Mouse (Mus musculus): ENCODE measurements around the gene Dpysl4. TPM values are rescaled to one million over a fixed set of nuclear protein-coding genes. Genes with fewer than 3 reads are reported as not detected.

Dpysl4 gene
- polyA plus RNA-seq, 1 experiment from 2014 or later: 123 TPM

DNA sequence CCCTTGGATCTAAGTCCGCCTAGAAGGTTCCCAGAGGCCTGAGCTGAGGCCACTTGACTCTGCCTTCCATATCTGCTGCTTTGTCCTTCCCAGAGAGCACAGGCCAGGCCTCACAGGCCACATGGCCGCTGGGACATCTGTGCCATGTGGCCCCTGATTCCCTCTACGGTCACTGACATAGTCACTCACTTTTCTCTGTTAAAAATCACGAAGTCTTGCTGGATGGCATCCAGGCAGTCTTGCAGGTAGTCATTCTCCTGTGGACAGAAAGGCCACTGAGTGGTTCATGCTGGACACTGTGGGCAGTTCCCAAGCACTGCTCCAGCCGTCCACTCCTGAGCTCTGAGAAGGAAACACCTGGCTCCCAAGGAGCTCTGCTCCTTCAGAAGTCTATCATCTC lies 19.3 kb downstream of the Dpysl4 start:
- no peak for DNase-seq (ENCODE audit: low spot score)
- no peak overlapping the region for H3K4me3 ChIP-seq (ENCODE audit: low read depth, low read length)
- WGBS: 81% methylated on average over 5 of the region's 5 CpGs
- peaks cover 3% of the 10 kb centered on the region; the same call in 1 of the 2 replicates for H3K36me3 ChIP-seq (ENCODE audit: control insufficient read depth, insufficient read depth, low read length)
- H3K9ac ChIP-seq (ENCODE audit: low read length): no peak overlapping the region
- no peaks in the 10 kb centered on the region for H3K27me3 ChIP-seq (replicated peaks; ENCODE audit: control insufficient read depth, insufficient read depth, low read length)
- no peak for ATAC-seq
- H3K4me1 ChIP-seq (ENCODE audit: control insufficient read depth, insufficient read depth, low read length): no peaks in the 10 kb centered on the region
- no peak overlapping the region for H3K4me2 ChIP-seq (ENCODE audit: low read length)
- no peak overlapping the region for H3K27ac ChIP-seq (ENCODE audit: low read depth, low read length)
- H3K9me3 ChIP-seq (replicated peaks; ENCODE audit: control insufficient read depth, low read length): no peaks in the 10 kb centered on the region

DNA sequence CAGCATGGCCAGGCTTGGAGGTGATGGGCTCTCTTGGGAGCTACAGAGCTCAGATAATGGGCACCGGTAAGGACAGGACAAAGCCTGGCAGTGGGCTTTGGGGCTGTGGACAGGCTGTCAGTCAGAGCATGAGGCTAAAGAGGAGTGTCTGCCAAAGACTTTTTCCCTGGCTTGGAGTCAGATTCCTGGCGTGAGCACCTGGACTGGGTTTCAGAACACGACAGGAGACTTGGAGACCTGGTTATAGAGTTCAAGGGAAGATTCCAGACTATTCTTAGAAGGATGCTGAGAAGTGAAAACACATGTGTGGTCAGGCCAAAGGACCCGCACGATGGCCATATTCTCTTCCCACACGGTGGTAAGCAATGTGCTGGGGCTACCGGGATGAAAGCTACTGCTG lies 19.9 kb downstream of the Dpysl4 start:
- Histone ChIP-seq H3K4me1 (ENCODE audit: control insufficient read depth, insufficient read depth, low read length) (no peaks in the 10 kb centered on the region), H3K27me3 (replicated peaks; ENCODE audit: control insufficient read depth, insufficient read depth, low read length) (no peaks in the 10 kb centered on the region), H3K36me3 (ENCODE audit: control insufficient read depth, insufficient read depth, low read length) (no peaks in the 10 kb centered on the region; the same call in 1 of the 2 replicates), H3K9ac (ENCODE audit: low read length) (no peak overlapping the region), H3K4me3 (ENCODE audit: low read depth, low read length) (no peak overlapping the region), H3K4me2 (ENCODE audit: low read length) (no peak overlapping the region), H3K27ac (ENCODE audit: low read depth, low read length) (no peak overlapping the region), H3K9me3 (replicated peaks; ENCODE audit: control insufficient read depth, low read length) (no peaks in the 10 kb centered on the region)
- DNase-seq (ENCODE audit: low spot score): no peak
- no peak for ATAC-seq
- WGBS: 88% methylated on average over 7 of the region's 7 CpGs

DNA sequence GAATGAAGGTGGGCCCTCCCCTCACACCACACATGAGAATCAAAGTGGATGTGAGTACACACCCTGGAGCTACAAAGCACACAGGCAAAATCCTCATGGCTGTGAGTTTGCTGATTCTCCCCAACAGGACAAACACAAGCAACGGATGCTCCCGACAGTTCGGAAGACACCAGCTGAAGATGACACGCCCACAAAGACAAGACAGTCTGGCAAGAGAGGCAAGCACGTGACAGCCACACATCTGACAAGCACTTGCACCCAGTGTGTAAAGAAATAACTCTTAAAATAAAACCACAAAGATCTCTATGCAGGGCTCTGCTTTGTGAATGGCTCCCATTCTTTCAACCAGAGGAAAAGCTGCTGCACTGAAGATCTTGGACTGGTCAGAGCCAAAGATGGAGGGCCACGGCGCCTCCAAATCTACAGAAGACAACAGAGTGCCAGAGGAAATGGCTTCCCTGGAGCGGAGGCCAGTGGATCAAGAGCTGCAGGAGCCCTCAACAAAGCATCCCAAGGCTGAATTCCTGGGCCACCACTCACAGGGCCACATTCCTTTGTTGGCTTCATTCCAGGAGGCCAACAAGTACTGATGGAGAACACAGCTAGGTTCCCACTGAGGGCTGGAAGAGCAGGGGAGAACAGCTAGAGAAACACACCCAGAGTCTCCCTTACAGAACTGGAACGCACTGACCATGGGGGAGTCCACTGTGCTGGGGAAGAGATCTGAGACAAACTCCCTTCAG lies 22.3 kb downstream of the Dpysl4 start:
- no peak for ATAC-seq
- H3K4me1 ChIP-seq (ENCODE audit: control insufficient read depth, insufficient read depth, low read length): no peaks in the 10 kb centered on the region
- no peak overlapping the region for H3K4me3 ChIP-seq (ENCODE audit: low read depth, low read length)
- no peak overlapping the region for H3K27ac ChIP-seq (ENCODE audit: low read depth, low read length)
- H3K9me3 ChIP-seq (replicated peaks; ENCODE audit: control insufficient read depth, low read length): no peaks in the 10 kb centered on the region
- no peak for DNase-seq (ENCODE audit: low spot score)
- H3K27me3 ChIP-seq (replicated peaks; ENCODE audit: control insufficient read depth, insufficient read depth, low read length): no peaks in the 10 kb centered on the region
- no peak overlapping the region for H3K9ac ChIP-seq (ENCODE audit: low read length)
- H3K36me3 ChIP-seq (ENCODE audit: control insufficient read depth, insufficient read depth, low read length): no peaks in the 10 kb centered on the region
- WGBS: 85% methylated on average over 9 of the region's 9 CpGs
- no peak overlapping the region for H3K4me2 ChIP-seq (ENCODE audit: low read length)

DNA sequence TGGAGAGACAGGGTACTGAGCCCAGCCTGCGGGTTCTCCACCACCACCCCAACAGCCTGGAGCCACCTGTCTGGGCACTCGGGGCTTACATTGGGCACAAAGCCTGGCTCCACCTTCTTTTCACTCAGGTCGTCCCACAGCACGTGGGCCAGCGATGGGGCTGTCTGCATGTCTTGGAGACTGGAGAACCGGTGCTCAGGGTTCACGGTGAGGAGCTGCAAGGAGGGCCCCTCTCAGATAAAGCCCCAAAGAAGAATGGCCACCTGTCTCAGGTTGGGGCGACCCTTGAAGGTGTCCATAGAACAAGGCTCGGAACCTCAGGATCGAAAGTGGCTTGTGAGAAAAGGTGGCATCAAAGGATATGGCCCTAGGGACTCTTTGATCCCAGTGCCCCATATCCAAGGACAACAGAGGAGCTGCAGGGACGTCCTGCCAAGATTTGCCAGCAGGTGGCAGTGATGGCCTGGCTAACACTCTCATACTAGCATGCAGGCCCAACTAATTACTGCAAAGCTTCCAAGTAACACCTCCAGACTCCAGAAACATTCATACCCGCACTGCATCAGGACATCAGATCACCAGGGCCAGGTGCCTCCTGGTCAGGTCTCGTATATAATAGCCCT lies 33.5 kb downstream of the Dpysl4 start:
- H3K9me3 ChIP-seq (replicated peaks; ENCODE audit: control insufficient read depth, low read length): no peaks in the 10 kb centered on the region
- H3K4me1 ChIP-seq (ENCODE audit: control insufficient read depth, insufficient read depth, low read length): no peaks in the 10 kb centered on the region
- DNase-seq (ENCODE audit: low spot score): peak; percentile 89
- ATAC-seq: peak; percentile 84
- no peak overlapping the region for H3K4me2 ChIP-seq (ENCODE audit: low read length)
- WGBS: 45% methylated on average over 13 of the region's 13 CpGs
- no peak overlapping the region for H3K27ac ChIP-seq (ENCODE audit: low read depth, low read length)
- H3K27me3 ChIP-seq (replicated peaks; ENCODE audit: control insufficient read depth, insufficient read depth, low read length): no peaks in the 10 kb centered on the region
- no peak overlapping the region for H3K9ac ChIP-seq (ENCODE audit: low read length)
- no peaks in the 10 kb centered on the region for H3K36me3 ChIP-seq (ENCODE audit: control insufficient read depth, insufficient read depth, low read length)
- no peak overlapping the region for H3K4me3 ChIP-seq (ENCODE audit: low read depth, low read length)

DNA sequence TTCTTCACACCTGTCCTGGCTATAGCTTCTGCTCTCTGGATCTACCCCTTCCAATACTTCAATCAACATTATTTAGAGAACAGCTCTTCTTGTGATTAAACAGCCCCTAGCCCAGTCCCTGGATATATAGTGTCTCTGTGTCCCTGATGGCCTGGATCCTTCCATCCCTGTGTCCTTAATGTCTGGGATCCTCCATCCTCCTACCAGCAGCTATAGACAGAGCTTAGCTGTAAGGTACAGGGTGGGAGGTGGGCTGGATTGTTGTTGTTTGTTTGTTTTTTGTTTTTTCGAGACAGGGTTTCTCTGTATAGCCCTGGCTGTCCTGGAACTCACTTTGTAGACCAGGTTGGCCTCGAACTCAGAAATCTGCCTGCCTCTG lies 34.0 kb downstream of the Dpysl4 start:
- 71% methylated on average over 2 of the region's 2 CpGs for WGBS

DNA sequence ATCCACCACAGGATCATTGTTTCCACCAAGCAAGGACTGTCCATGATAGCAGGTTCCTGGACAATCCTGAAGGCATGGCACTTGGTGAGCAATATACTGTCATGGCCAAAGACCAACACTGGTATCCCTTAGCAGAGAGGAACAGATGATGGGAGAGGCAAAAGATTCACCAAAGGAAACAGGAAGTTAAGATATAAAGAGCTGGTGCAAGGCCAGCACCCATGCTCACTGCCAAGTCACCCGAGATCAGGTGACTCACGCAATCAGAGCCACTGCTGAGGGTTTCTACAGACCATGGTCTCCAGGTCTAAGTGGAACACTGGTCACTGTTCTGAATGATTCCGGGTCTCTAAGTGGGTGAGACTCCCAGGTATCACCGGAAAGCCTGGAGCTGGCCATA lies 40.1 kb downstream of the Dpysl4 start:
- ATAC-seq: no peak
- H3K9me3 ChIP-seq (replicated peaks; ENCODE audit: control insufficient read depth, low read length): no peaks in the 10 kb centered on the region
- WGBS: 90% methylated on average over 4 of the region's 4 CpGs
- H3K27ac ChIP-seq (ENCODE audit: low read depth, low read length): no peak overlapping the region
- no peak overlapping the region for H3K4me3 ChIP-seq (ENCODE audit: low read depth, low read length)
- no peaks in the 10 kb centered on the region for H3K36me3 ChIP-seq (ENCODE audit: control insufficient read depth, insufficient read depth, low read length)
- H3K27me3 ChIP-seq (replicated peaks; ENCODE audit: control insufficient read depth, insufficient read depth, low read length): no peaks in the 10 kb centered on the region
- H3K4me1 ChIP-seq (ENCODE audit: control insufficient read depth, insufficient read depth, low read length): 0 out of 2 replicates have a peak, but pooled peaks cover 3% of the 10 kb centered on the region
- no peak overlapping the region for H3K9ac ChIP-seq (ENCODE audit: low read length)
- no peak overlapping the region for H3K4me2 ChIP-seq (ENCODE audit: low read length)
- no peak for DNase-seq (ENCODE audit: low spot score)

More for the DNA sequence above, 34.0 kb downstream of the Dpysl4 start:
- Histone ChIP-seq H3K4me3 (ENCODE audit: low read depth, low read length) (no peak overlapping the region), H3K4me1 (ENCODE audit: control insufficient read depth, insufficient read depth, low read length) (no peaks in the 10 kb centered on the region), H3K9me3 (replicated peaks; ENCODE audit: control insufficient read depth, low read length) (no peaks in the 10 kb centered on the region), H3K27ac (ENCODE audit: low read depth, low read length) (no peak overlapping the region), H3K4me2 (ENCODE audit: low read length) (no peak overlapping the region), H3K36me3 (ENCODE audit: control insufficient read depth, insufficient read depth, low read length) (no peaks in the 10 kb centered on the region), H3K9ac (ENCODE audit: low read length) (no peak overlapping the region), H3K27me3 (replicated peaks; ENCODE audit: control insufficient read depth, insufficient read depth, low read length) (no peaks in the 10 kb centered on the region)
- DNase-seq (ENCODE audit: low spot score) (no peak), ATAC-seq (no peak)

DNA sequence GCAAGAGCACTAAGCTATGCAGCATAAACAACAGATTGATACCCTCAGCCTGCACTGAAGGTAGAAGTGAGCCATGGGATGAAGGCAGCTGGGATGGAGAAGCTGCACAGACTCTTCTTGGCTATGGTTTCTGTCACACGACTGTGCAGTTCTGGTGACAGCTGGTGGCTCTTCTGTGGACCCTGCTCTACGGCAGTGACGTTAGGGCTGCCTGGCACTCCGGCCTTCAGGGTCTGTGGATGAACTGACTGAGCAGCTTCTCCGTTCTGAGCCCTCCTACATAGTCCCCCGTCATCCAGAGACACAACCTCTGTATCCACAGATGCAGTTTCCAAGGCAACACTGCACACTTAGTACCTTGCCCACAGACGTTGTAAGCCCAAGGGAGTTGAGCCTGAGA lies 40.7 kb downstream of the Dpysl4 start:
- H3K9me3 ChIP-seq (replicated peaks; ENCODE audit: control insufficient read depth, low read length): no peaks in the 10 kb centered on the region
- H3K4me3 ChIP-seq (ENCODE audit: low read depth, low read length): no peak overlapping the region
- H3K4me1 ChIP-seq (ENCODE audit: control insufficient read depth, insufficient read depth, low read length): peaks cover 6% of the 10 kb centered on the region; the same call in 1 of the 2 replicates
- H3K36me3 ChIP-seq (ENCODE audit: control insufficient read depth, insufficient read depth, low read length): no peaks in the 10 kb centered on the region
- H3K27me3 ChIP-seq (replicated peaks; ENCODE audit: control insufficient read depth, insufficient read depth, low read length): no peaks in the 10 kb centered on the region
- no peak overlapping the region for H3K27ac ChIP-seq (ENCODE audit: low read depth, low read length)
- DNase-seq (ENCODE audit: low spot score) (no peak), ATAC-seq (no peak)
- H3K9ac ChIP-seq (ENCODE audit: low read length): no peak overlapping the region
- H3K4me2 ChIP-seq (ENCODE audit: low read length): no peak overlapping the region
- 71% methylated on average over 7 of the region's 7 CpGs for WGBS

DNA sequence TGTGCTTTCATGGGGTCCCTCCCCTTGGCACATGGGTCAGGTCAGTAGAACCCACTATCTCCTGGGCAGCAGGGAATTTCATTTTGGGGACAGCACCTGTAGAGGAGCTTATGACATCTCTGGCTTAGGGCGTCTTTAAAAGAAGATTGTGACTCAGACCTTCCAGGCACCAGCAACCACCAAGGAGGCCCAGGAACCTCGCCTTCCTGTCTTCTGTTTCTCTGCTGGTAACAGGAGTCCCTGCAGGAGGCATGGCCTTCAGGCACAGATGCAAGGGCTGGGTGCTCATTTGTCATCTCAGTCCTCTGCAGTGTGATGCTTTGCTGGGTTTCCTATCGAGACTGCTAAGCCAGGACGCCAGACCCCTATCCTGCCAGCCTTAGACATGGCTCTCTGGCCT lies 43.2 kb downstream of the Dpysl4 start:
- Histone ChIP-seq H3K4me1 (ENCODE audit: control insufficient read depth, insufficient read depth, low read length) (peaks cover 11% of the 10 kb centered on the region), H3K4me3 (ENCODE audit: low read depth, low read length) (no peak overlapping the region), H3K27ac (ENCODE audit: low read depth, low read length) (no peak overlapping the region), H3K9ac (ENCODE audit: low read length) (no peak overlapping the region), H3K4me2 (ENCODE audit: low read length) (no peak overlapping the region), H3K9me3 (replicated peaks; ENCODE audit: control insufficient read depth, low read length) (no peaks in the 10 kb centered on the region), H3K36me3 (ENCODE audit: control insufficient read depth, insufficient read depth, low read length) (no peaks in the 10 kb centered on the region), H3K27me3 (replicated peaks; ENCODE audit: control insufficient read depth, insufficient read depth, low read length) (no peaks in the 10 kb centered on the region)
- no peak for ATAC-seq
- DNase-seq (ENCODE audit: low spot score): no peak
- 87% methylated on average over 4 of the region's 4 CpGs for WGBS

DNA sequence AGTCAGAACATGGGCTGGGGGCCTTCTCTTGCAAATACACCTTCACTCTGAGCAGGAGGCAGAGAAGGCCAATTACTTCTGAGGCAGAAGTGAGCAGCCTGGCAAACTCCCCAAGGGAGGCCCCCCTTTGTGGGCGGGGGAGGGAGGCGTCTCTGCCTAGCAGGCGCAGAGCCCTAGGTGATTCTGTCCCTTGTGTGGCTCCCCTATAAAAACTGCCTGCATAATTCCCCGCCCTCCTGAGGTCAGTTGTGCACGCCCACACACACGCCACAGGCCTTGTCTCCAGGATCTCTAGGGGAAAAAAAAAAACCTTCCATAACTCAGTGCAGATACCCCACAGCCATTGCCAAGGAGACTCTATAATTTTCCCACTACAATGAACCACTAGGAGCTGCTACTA lies 44.6 kb downstream of the Dpysl4 start:
- no peak for DNase-seq (ENCODE audit: low spot score)
- H3K27ac ChIP-seq (ENCODE audit: low read depth, low read length): no peak overlapping the region; the same call in 1 of the 2 replicates
- WGBS: 29% methylated on average over 6 of the region's 6 CpGs

More for the DNA sequence above, 44.6 kb downstream of the Dpysl4 start:
- ATAC-seq: no peak; the same call in 1 of the 2 replicates
- peaks cover 11% of the 10 kb centered on the region for H3K4me1 ChIP-seq (ENCODE audit: control insufficient read depth, insufficient read depth, low read length)
- no peak overlapping the region for H3K4me2 ChIP-seq (ENCODE audit: low read length)
- H3K27me3 ChIP-seq (replicated peaks; ENCODE audit: control insufficient read depth, insufficient read depth, low read length): no peaks in the 10 kb centered on the region
- no peak overlapping the region for H3K4me3 ChIP-seq (ENCODE audit: low read depth, low read length)
- no peaks in the 10 kb centered on the region for H3K36me3 ChIP-seq (ENCODE audit: control insufficient read depth, insufficient read depth, low read length)
- H3K9ac ChIP-seq (ENCODE audit: low read length): no peak overlapping the region
- H3K9me3 ChIP-seq (replicated peaks; ENCODE audit: control insufficient read depth, low read length): no peaks in the 10 kb centered on the region

Measured in forebrain, embryonic 14.5 days (tissue).